Mouse (Mus musculus): Measurements from ENCODE around the gene Adam34. TPM values are rescaled to one million over a fixed set of nuclear protein-coding genes. Genes with fewer than 3 reads are reported as not detected.
"Not testable (repeated sequence)": the region's sequence is repeated elsewhere in the genome, so short reads cannot be mapped to it uniquely, and the experiment has no call there.

Adam34 gene
- not detected in 2 replicates for polyA plus RNA-seq (2011; ENCODE audit: insufficient read length, low read depth, missing spikeins)

- Histone ChIP-seq H3K27ac (ENCODE audit: insufficient read depth, low read length) (no peak within 1 kb of the TSS), H3K4me1 (ENCODE audit: control insufficient read depth, insufficient read depth, low read length) (no peaks in the 10 kb centered on the region), H3K4me3 (ENCODE audit: insufficient read depth, low read length) (no peak within 1 kb of the TSS)
- no peak for TF ChIP-seq CTCF (IDR thresholded peaks at IDR 0.05; ENCODE audit: borderline replicate concordance, insufficient read depth, low read length)
- no peak for TF ChIP-seq POLR2A (IDR thresholded peaks at IDR 0.05; ENCODE audit: low read depth, low read length)
These were observed at the start of gene Adam34 for GRCm38 (mm10) chr8:43709949-43710348. Gene Adam34 (minus strand): TSS chr8:43710049.

DNA sequence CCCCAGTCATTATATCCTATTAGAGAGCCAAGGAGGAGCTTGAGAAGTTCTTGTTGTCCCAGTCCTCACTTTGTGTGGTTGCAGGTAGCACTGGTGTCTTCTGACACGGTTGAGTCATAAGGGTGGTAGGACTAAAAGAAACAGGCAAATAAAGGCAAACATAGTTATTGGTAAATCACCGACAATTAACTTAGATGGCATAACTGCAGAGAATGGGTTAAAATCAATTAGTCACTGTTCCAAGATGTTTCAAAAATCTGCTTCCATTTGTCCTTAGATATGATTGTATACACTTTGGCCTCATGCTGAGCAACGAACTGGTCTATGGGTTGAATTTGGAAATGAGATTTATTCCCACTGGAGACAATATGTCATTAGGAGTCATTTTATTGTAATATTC, 82.7 kb downstream of the Adam34 start, which contains the start of gene Gm5346:
TSS of gene Gm5346 (minus strand) at position 101 of the 400 bp plus-strand sequence.
- no peak within 1 kb of the TSS for H3K4me3 ChIP-seq (ENCODE audit: insufficient read depth, low read length)
- TF ChIP-seq POLR2A (IDR thresholded peaks at IDR 0.05; ENCODE audit: low read depth, low read length) (no peak), CTCF (IDR thresholded peaks at IDR 0.05; ENCODE audit: borderline replicate concordance, insufficient read depth, low read length) (no peak)
- no peak within 1 kb of the TSS for H3K27ac ChIP-seq (ENCODE audit: insufficient read depth, low read length)
- no peaks in the 10 kb centered on the region for H3K4me1 ChIP-seq (ENCODE audit: control insufficient read depth, insufficient read depth, low read length)

GRCm38 (mm10) chr8:43616046-43616445, 93.8 kb downstream of the Adam34 start:
- TF ChIP-seq CTCF (IDR thresholded peaks at IDR 0.05; ENCODE audit: borderline replicate concordance, insufficient read depth, low read length): no peak
- no peak for TF ChIP-seq POLR2A (IDR thresholded peaks at IDR 0.05; ENCODE audit: low read depth, low read length)
- H3K27ac ChIP-seq (ENCODE audit: insufficient read depth, low read length): no peak overlapping the region

GRCm38 (mm10) chr8:43603657-43604056, 106.2 kb downstream of the Adam34 start:
- H3K27ac ChIP-seq (ENCODE audit: insufficient read depth, low read length); H3K4me1 ChIP-seq (ENCODE audit: control insufficient read depth, insufficient read depth, low read length); H3K4me3 ChIP-seq (ENCODE audit: insufficient read depth, low read length): not testable (repeated sequence)

More at GRCm38 (mm10) chr8:43616046-43616445, 93.8 kb downstream of the Adam34 start:
- Histone ChIP-seq H3K4me3 (ENCODE audit: insufficient read depth, low read length) (no peak overlapping the region), H3K4me1 (ENCODE audit: control insufficient read depth, insufficient read depth, low read length) (no peaks in the 10 kb centered on the region)

DNA sequence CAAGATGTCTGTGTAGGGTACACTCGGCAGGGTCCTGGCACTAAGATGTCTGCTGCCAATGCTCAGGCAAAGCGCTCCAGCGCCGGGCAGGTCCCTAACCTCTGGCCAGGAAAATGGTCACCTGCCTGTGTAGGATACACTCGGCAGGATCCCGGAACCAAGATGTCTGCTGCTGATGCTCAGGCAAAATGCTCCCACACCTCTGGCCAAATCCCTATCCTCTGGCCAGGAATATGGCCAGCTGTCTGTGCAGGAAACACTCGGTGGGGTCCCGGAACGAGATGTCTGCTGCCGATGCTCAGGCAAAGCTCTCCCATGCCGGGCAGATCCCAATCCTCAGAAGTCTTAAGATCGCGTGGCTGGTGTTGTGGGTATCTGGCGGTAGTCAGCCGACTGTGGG, 106.7 kb downstream of the Adam34 start:
- not testable (repeated sequence) for H3K27ac ChIP-seq (ENCODE audit: insufficient read depth, low read length); H3K4me3 ChIP-seq (ENCODE audit: insufficient read depth, low read length); H3K4me1 ChIP-seq (ENCODE audit: control insufficient read depth, insufficient read depth, low read length)

Other genes starting within 250 kb of the Adam34 start
- not detected in 2 replicates for gene Adam26b, start 181.9 kb downstream of the Adam34 start, polyA plus RNA-seq (2011; ENCODE audit: insufficient read length, low read depth, missing spikeins)
- not detected in 2 replicates for gene Adam26a, start 133.3 kb downstream of the Adam34 start, polyA plus RNA-seq (2011; ENCODE audit: insufficient read length, low read depth, missing spikeins)
- not detected in 2 replicates for gene Gm5346, start 82.8 kb downstream of the Adam34 start, polyA plus RNA-seq (2011; ENCODE audit: insufficient read length, low read depth, missing spikeins)

Data from embryonic fibroblast, embryonic 13.5 days (primary cell).